Mouse (Mus musculus) C2C12 (cell line): ENCODE measurements around the gene Tstd2.

Experiments
- CEBPB ChIP-seq: IDR thresholded peaks from one replicate; pipeline ENCODE4 v1.6.1; 2011; ENCODE audit warnings: low read depth, mild to moderate bottlenecking, control low read depth, moderate library complexity
- CTCF ChIP-seq: IDR thresholded peaks from one replicate; pipeline ENCODE4 v1.5.1; 2011; ENCODE audit not compliant: control insufficient read depth, insufficient read depth, insufficient read length
- MAX ChIP-seq: IDR thresholded peaks from one replicate; pipeline ENCODE4 v1.6.1; 2011; ENCODE audit warnings: mild to moderate bottlenecking, control low read depth
- MYOD1 ChIP-seq: IDR thresholded peaks from one replicate; pipeline ENCODE4 v1.6.1; 2011; ENCODE audit warnings: low read depth; ENCODE audit not compliant: control insufficient read depth, insufficient read length
- MYOG ChIP-seq: IDR thresholded peaks from one replicate; pipeline ENCODE4 v1.6.1; 2011; ENCODE audit not compliant: control insufficient read depth, insufficient read length; ENCODE audit errors: extremely low read depth
- USF1 ChIP-seq: IDR thresholded peaks from one replicate; pipeline ENCODE4 v1.6.1; 2011; ENCODE audit warnings: low read depth, mild to moderate bottlenecking, control low read depth, moderate library complexity

- no peak for TF ChIP-seq CTCF
- no peak for TF ChIP-seq MAX
- no peak for TF ChIP-seq CEBPB
- TF ChIP-seq USF1: no peak
- TF ChIP-seq MYOG: no peak
- TF ChIP-seq MYOD1: no peak
Observed at GRCm38 (mm10) chr4:46131791-46132190, 6.7 kb downstream of the Tstd2 start.
